Mouse (Mus musculus): Measurements from ENCODE around the gene Agbl2.

DNA sequence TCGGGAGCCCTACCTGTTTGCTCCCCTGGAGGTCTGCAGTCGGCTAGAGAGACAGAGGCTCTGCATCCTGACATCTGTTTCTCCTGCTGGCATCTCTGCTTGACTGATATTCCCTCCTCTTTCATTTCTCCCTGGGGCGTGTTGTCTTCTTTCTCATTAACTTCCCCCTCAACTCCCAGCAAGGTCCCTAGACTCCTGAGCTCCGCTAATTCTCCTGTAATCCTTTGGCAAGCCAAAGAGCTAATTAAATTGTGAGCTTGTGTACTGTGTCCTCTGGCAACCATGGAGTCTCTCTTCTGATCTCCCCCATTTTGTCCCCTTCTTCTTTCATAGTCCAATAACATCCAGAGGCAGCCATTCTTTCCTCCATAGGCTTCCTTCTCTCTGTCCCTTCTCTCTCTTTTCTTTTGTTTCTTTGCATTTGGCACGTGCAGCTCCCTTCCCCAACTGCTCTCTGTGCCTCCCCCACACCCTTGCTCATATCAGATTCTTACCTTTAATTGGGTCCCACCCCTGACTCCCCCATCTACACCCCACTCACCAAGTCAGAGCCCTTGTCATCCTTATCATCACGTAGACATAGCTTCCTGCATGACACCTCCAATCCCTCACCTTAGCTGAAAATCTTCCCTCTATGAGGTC, 97.7 kb downstream of the Agbl2 start:
- TF ChIP-seq CTCF (IDR thresholded peaks at IDR 0.05; ENCODE audit: insufficient read depth, low read length) (no peak), POLR2A (IDR thresholded peaks at IDR 0.05; ENCODE audit: borderline replicate concordance, extremely low read depth, low read depth, low read length) (no peak)
